Mouse (Mus musculus): ENCODE results near the gene Cd300lg. TPM values are rescaled to one million over a fixed set of nuclear protein-coding genes. Genes with fewer than 3 reads are reported as not detected.

Gene Cd300lg
- polyA plus RNA-seq, 1 experiment, result not detected

DNA sequence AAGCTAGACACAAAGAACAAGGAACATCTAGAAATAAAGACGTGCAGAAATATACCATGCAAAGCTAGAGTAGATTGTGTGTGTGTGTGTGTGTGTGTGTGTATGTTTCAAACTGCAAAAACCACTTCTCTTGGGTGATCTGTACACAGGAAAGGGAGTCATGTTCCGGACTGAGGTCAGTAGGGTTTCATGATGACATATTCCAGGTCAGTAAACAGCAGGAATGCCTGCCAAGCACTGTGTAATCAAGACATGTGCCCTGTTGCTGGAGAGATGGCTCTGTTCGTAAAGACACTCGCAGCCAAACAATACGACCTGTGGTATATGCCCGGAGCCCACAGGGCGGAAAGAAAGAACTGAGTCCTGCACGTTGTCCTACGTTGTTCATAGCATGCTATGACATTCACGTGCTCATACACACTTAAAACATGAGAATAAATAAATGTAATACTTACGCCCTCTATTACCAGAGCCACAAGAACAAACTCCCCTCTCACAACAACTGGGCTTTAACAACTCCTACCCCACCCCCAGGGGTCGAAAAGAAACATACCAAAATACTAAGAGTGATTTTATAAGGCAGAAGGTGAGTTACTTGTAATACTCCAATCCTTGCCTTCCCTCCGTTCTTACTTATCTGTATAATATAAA, 1.7 kb upstream of the Cd300lg start:
- Histone ChIP-seq H3K27ac (ENCODE audit: insufficient read depth, low read length) (no peak overlapping the region), H3K9me3 (replicated peaks; ENCODE audit: control insufficient read depth, insufficient read depth, low read length, poor library complexity, severe bottlenecking) (no peaks in the 10 kb centered on the region), H3K36me3 (ENCODE audit: control insufficient read depth, insufficient read depth, low read length, poor library complexity, severe bottlenecking) (no peaks in the 10 kb centered on the region), H3K9ac (ENCODE audit: low read depth, poor library complexity, severe bottlenecking) (no peak overlapping the region), H3K27me3 (ENCODE audit: control insufficient read depth, insufficient read depth, low read length, poor library complexity, severe bottlenecking) (no peaks in the 10 kb centered on the region), H3K4me3 (ENCODE audit: low read depth, low read length) (no peak overlapping the region), H3K4me1 (ENCODE audit: control insufficient read depth, insufficient read depth, low read length) (peaks cover 1% of the 10 kb centered on the region)
- TF ChIP-seq POLR2A (IDR thresholded peaks at IDR 0.05; ENCODE audit: insufficient read depth, low read length) (no peak), CTCF (IDR thresholded peaks at IDR 0.05; ENCODE audit: low read depth, low read length) (no peak), EP300 (IDR thresholded peaks at IDR 0.05; ENCODE audit: insufficient read depth, low read depth, low read length) (no peak)

DNA sequence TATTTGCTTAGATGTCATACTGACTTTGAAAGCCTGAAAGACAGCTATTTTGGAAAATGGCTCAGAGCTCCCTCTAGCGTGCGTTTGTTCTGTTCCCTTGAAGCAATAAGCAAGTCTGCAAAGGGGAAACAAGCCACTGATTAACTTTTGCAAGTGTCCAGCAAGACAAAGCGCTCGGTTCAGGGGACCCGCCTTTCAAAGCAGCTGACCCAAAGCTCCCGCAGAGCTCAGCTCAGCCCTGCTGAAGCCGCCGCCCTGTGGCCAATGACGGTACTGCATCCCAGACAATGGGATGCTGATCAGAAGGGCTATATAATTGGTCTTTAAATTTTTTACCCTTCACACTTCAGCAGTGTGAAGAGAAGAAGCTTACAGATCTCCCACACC, 1.2 kb upstream of the Cd300lg start:
- TF ChIP-seq CTCF (IDR thresholded peaks at IDR 0.05; ENCODE audit: low read depth, low read length) (peak; percentile 79), POLR2A (IDR thresholded peaks at IDR 0.05; ENCODE audit: insufficient read depth, low read length) (no peak), EP300 (IDR thresholded peaks at IDR 0.05; ENCODE audit: insufficient read depth, low read depth, low read length) (no peak)
- Histone ChIP-seq H3K4me3 (ENCODE audit: low read depth, low read length) (no peak overlapping the region), H3K36me3 (ENCODE audit: control insufficient read depth, insufficient read depth, low read length, poor library complexity, severe bottlenecking) (no peaks in the 10 kb centered on the region), H3K27me3 (ENCODE audit: control insufficient read depth, insufficient read depth, low read length, poor library complexity, severe bottlenecking) (no peaks in the 10 kb centered on the region), H3K27ac (ENCODE audit: insufficient read depth, low read length) (no peak overlapping the region), H3K4me1 (ENCODE audit: control insufficient read depth, insufficient read depth, low read length) (peaks cover 1% of the 10 kb centered on the region), H3K9me3 (replicated peaks; ENCODE audit: control insufficient read depth, insufficient read depth, low read length, poor library complexity, severe bottlenecking) (no peaks in the 10 kb centered on the region), H3K9ac (ENCODE audit: low read depth, poor library complexity, severe bottlenecking) (no peak overlapping the region)

DNA sequence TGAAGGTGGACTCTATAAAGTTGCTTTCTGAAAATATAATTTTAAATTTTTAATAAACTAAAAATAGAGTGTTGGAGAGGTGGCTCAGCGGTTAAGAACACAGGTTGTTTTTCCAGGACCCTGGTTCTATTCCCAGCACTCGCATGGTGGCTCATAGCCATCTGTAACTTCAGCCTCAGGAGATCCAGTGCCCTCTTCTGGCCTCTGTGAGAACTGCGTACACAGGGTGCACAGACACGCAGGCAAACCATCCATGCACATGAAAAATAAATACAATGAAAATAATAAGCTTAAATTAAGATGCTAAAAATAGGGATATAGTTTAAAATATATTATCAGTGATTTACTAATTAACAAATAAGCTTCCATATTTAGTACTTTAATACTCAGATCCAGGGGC, 663 bp upstream of the Cd300lg start:
- H3K27ac ChIP-seq (ENCODE audit: insufficient read depth, low read length), result no peak overlapping the region
- H3K4me3 ChIP-seq (ENCODE audit: low read depth, low read length), result no peak overlapping the region
- no peak for TF ChIP-seq EP300 (IDR thresholded peaks at IDR 0.05; ENCODE audit: insufficient read depth, low read depth, low read length)
- peak; percentile 35 for TF ChIP-seq CTCF (IDR thresholded peaks at IDR 0.05; ENCODE audit: low read depth, low read length)

DNA sequence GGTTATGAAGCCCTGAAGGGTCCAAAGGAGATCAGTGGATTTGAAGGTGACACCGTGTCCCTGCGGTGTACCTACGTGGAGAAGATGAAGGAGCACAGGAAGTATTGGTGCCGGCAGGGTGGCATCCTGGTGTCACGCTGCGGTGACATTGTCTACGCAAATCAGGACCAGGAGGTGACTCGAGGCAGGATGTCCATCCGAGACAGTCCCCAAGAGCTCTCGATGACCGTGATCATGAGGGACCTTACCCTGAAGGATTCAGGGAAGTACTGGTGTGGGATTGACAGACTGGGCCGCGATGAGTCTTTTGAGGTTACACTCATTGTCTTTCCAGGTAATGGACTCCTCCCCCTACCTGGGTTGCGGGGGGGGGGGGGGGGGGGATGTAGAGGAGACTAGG, 1.7 kb downstream of the Cd300lg start:
- H3K9ac ChIP-seq (ENCODE audit: low read depth, poor library complexity, severe bottlenecking), result no peak overlapping the region
- no peak overlapping the region for H3K4me3 ChIP-seq (ENCODE audit: low read depth, low read length)
- H3K27ac ChIP-seq (ENCODE audit: insufficient read depth, low read length), result no peak overlapping the region
- H3K9me3 ChIP-seq (replicated peaks; ENCODE audit: control insufficient read depth, insufficient read depth, low read length, poor library complexity, severe bottlenecking), result no peaks in the 10 kb centered on the region
- TF ChIP-seq EP300 (IDR thresholded peaks at IDR 0.05; ENCODE audit: insufficient read depth, low read depth, low read length), result no peak
- TF ChIP-seq POLR2A (IDR thresholded peaks at IDR 0.05; ENCODE audit: insufficient read depth, low read length), result no peak
- TF ChIP-seq CTCF (IDR thresholded peaks at IDR 0.05; ENCODE audit: low read depth, low read length), result no peak
- no peaks in the 10 kb centered on the region for H3K36me3 ChIP-seq (ENCODE audit: control insufficient read depth, insufficient read depth, low read length, poor library complexity, severe bottlenecking)
- no peaks in the 10 kb centered on the region for H3K27me3 ChIP-seq (ENCODE audit: control insufficient read depth, insufficient read depth, low read length, poor library complexity, severe bottlenecking)
- peaks cover 1% of the 10 kb centered on the region for H3K4me1 ChIP-seq (ENCODE audit: control insufficient read depth, insufficient read depth, low read length)

More for the DNA sequence above, 663 bp upstream of the Cd300lg start:
- Histone ChIP-seq H3K9ac (ENCODE audit: low read depth, poor library complexity, severe bottlenecking) (no peak overlapping the region), H3K27me3 (ENCODE audit: control insufficient read depth, insufficient read depth, low read length, poor library complexity, severe bottlenecking) (no peaks in the 10 kb centered on the region), H3K36me3 (ENCODE audit: control insufficient read depth, insufficient read depth, low read length, poor library complexity, severe bottlenecking) (no peaks in the 10 kb centered on the region), H3K4me1 (ENCODE audit: control insufficient read depth, insufficient read depth, low read length) (peaks cover 1% of the 10 kb centered on the region), H3K9me3 (replicated peaks; ENCODE audit: control insufficient read depth, insufficient read depth, low read length, poor library complexity, severe bottlenecking) (no peaks in the 10 kb centered on the region)

DNA sequence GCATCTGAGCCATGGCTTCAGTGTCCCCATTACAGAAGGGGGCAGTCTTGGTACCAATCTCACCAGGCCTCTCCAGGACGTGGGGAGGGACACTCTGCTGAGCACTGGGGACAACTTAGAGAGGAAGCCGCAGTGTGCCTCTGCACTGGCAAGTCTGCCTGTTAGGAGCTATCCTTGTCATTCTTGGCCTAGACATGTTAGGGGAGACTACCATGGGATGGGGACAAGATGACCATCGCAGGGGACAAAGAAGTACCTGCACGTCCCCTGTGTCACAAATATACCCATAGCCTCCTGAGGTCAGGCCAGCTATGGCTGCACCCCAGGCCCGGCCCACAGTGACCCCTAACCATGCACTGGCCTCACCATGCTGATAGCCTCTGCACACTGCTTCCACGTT, 2.1 kb downstream of the Cd300lg start:
- no peak for TF ChIP-seq EP300 (IDR thresholded peaks at IDR 0.05; ENCODE audit: insufficient read depth, low read depth, low read length)

DNA sequence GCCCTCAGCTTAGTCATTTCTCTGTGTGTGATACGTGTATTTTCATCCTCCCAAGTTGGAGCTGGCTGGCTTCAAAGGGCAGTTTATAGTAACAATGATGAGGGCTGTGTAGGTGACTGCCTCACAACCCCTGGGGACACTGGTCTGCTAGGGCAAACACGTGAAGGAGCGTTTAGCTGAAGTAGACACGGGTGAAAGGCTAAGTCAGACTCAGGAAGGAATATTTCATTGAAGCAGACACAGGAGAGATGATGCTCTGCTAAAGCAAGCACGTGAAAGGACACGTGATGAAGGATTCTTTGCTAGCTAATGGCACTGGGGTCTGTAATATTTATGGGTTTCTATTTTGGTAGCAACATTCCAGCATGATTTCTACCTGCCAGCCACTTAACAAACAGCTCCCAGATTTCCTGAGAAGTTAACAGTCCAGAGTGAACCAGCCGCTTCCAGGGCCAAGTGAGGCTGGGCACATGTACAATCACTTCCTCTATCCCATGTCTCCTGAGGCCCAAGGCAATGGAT, 3.4 kb downstream of the Cd300lg start:
- Histone ChIP-seq H3K9me3 (replicated peaks; ENCODE audit: control insufficient read depth, insufficient read depth, low read length, poor library complexity, severe bottlenecking) (no peaks in the 10 kb centered on the region), H3K27me3 (ENCODE audit: control insufficient read depth, insufficient read depth, low read length, poor library complexity, severe bottlenecking) (no peaks in the 10 kb centered on the region), H3K9ac (ENCODE audit: low read depth, poor library complexity, severe bottlenecking) (no peak overlapping the region), H3K4me1 (ENCODE audit: control insufficient read depth, insufficient read depth, low read length) (no peaks in the 10 kb centered on the region), H3K27ac (ENCODE audit: insufficient read depth, low read length) (no peak overlapping the region), H3K36me3 (ENCODE audit: control insufficient read depth, insufficient read depth, low read length, poor library complexity, severe bottlenecking) (no peaks in the 10 kb centered on the region), H3K4me3 (ENCODE audit: low read depth, low read length) (no peak overlapping the region)
- TF ChIP-seq EP300 (IDR thresholded peaks at IDR 0.05; ENCODE audit: insufficient read depth, low read depth, low read length) (no peak), CTCF (IDR thresholded peaks at IDR 0.05; ENCODE audit: low read depth, low read length) (no peak), POLR2A (IDR thresholded peaks at IDR 0.05; ENCODE audit: insufficient read depth, low read length) (no peak)

More for the DNA sequence above, 2.1 kb downstream of the Cd300lg start:
- Histone ChIP-seq H3K36me3 (ENCODE audit: control insufficient read depth, insufficient read depth, low read length, poor library complexity, severe bottlenecking) (no peaks in the 10 kb centered on the region), H3K4me1 (ENCODE audit: control insufficient read depth, insufficient read depth, low read length) (peaks cover 1% of the 10 kb centered on the region), H3K9ac (ENCODE audit: low read depth, poor library complexity, severe bottlenecking) (no peak overlapping the region), H3K27me3 (ENCODE audit: control insufficient read depth, insufficient read depth, low read length, poor library complexity, severe bottlenecking) (no peaks in the 10 kb centered on the region), H3K27ac (ENCODE audit: insufficient read depth, low read length) (no peak overlapping the region), H3K9me3 (replicated peaks; ENCODE audit: control insufficient read depth, insufficient read depth, low read length, poor library complexity, severe bottlenecking) (no peaks in the 10 kb centered on the region), H3K4me3 (ENCODE audit: low read depth, low read length) (no peak overlapping the region)

Measured in ES-Bruce4 (cell line).